Mouse (Mus musculus): Measurements from ENCODE around the gene Maf. TPM values are rescaled to one million over a fixed set of nuclear protein-coding genes. Genes with fewer than 3 reads are reported as not detected.

Maf gene
- polyA plus RNA-seq, 1 experiment from 2014 or later, result 23.9 TPM

GRCm38 (mm10) chr8:115701001-115701400 lies 6.6 kb downstream of the Maf start:
- 66% methylated on average over 5 of the region's 5 CpGs for WGBS
- no peak for TF ChIP-seq CTCF (IDR thresholded peaks at IDR 0.05; ENCODE audit: low read depth)
- H3K9me3 ChIP-seq (ENCODE audit: control insufficient read depth), result no peaks in the 10 kb centered on the region
- 0 out of 2 replicates have a peak overlapping the region, but pooled peaks have one; percentile 24 for H3K4me2 ChIP-seq (replicated peaks; ENCODE audit: low read depth)
- H3K4me3 ChIP-seq (ENCODE audit: low read depth, low read length), result no peak overlapping the region
- no peak for ATAC-seq
- no peaks in the 10 kb centered on the region for H3K4me1 ChIP-seq (replicated peaks; ENCODE audit: control insufficient read depth, insufficient read depth, low read length)
- no peaks in the 10 kb centered on the region for H3K36me3 ChIP-seq (ENCODE audit: control insufficient read depth, insufficient read depth)
- no peak overlapping the region for H3K9ac ChIP-seq (ENCODE audit: low read depth, low read length)
- H3K27me3 ChIP-seq (replicated peaks; ENCODE audit: control insufficient read depth, insufficient read depth, low read length), result no peaks in the 10 kb centered on the region
- no peak overlapping the region for H3K27ac ChIP-seq (ENCODE audit: low read depth, low read length)

- Histone ChIP-seq H3K4me1 (replicated peaks; ENCODE audit: control insufficient read depth, insufficient read depth, low read length) (0 out of 2 replicates have a peak, but pooled peaks cover 3% of the 10 kb centered on the region), H3K4me2 (replicated peaks; ENCODE audit: low read depth) (no peak overlapping the region), H3K4me3 (ENCODE audit: low read depth, low read length) (no peak overlapping the region), H3K27me3 (replicated peaks; ENCODE audit: control insufficient read depth, insufficient read depth, low read length) (no peaks in the 10 kb centered on the region), H3K9me3 (ENCODE audit: control insufficient read depth) (no peaks in the 10 kb centered on the region), H3K9ac (ENCODE audit: low read depth, low read length) (no peak overlapping the region), H3K27ac (ENCODE audit: low read depth, low read length) (no peak overlapping the region), H3K36me3 (ENCODE audit: control insufficient read depth, insufficient read depth) (no peaks in the 10 kb centered on the region; the same call in 1 of the 2 replicates)
- TF ChIP-seq CTCF (IDR thresholded peaks at IDR 0.05; ENCODE audit: low read depth), result no peak
- 55% methylated on average over 5 of the region's 5 CpGs for WGBS
- no peak for ATAC-seq
These were observed 8.4 kb downstream of the Maf start for GRCm38 (mm10) chr8:115699151-115699550.

GRCm38 (mm10) chr8:115697410-115697809 lies 10.2 kb downstream of the Maf start:
- Histone ChIP-seq H3K4me1 (replicated peaks; ENCODE audit: control insufficient read depth, insufficient read depth, low read length) (0 out of 2 replicates have a peak, but pooled peaks cover 3% of the 10 kb centered on the region), H3K4me3 (ENCODE audit: low read depth, low read length) (no peak overlapping the region), H3K4me2 (replicated peaks; ENCODE audit: low read depth) (no peak overlapping the region), H3K9ac (ENCODE audit: low read depth, low read length) (no peak overlapping the region), H3K27me3 (replicated peaks; ENCODE audit: control insufficient read depth, insufficient read depth, low read length) (no peaks in the 10 kb centered on the region), H3K36me3 (ENCODE audit: control insufficient read depth, insufficient read depth) (no peaks in the 10 kb centered on the region; the same call in 1 of the 2 replicates), H3K27ac (ENCODE audit: low read depth, low read length) (no peak overlapping the region), H3K9me3 (ENCODE audit: control insufficient read depth) (no peaks in the 10 kb centered on the region)
- no peak for ATAC-seq
- WGBS, result 36% methylated on average over 3 of the region's 3 CpGs
- no peak for TF ChIP-seq CTCF (IDR thresholded peaks at IDR 0.05; ENCODE audit: low read depth)

- H3K4me1 ChIP-seq (replicated peaks; ENCODE audit: control insufficient read depth, insufficient read depth, low read length), result 0 out of 2 replicates have a peak, but pooled peaks cover 3% of the 10 kb centered on the region
- TF ChIP-seq CTCF (IDR thresholded peaks at IDR 0.05; ENCODE audit: low read depth), result no peak
- WGBS, result 85% methylated on average over 4 of the region's 4 CpGs
These were observed 10.9 kb downstream of the Maf start for GRCm38 (mm10) chr8:115696661-115697060.

GRCm38 (mm10) chr8:115687349-115687748 lies 20.2 kb downstream of the Maf start:
- Histone ChIP-seq H3K4me1 (replicated peaks; ENCODE audit: control insufficient read depth, insufficient read depth, low read length) (no peaks in the 10 kb centered on the region), H3K36me3 (ENCODE audit: control insufficient read depth, insufficient read depth) (peaks cover 4% of the 10 kb centered on the region; the same call in 1 of the 2 replicates), H3K9me3 (ENCODE audit: control insufficient read depth) (no peaks in the 10 kb centered on the region), H3K27me3 (replicated peaks; ENCODE audit: control insufficient read depth, insufficient read depth, low read length) (no peaks in the 10 kb centered on the region), H3K4me3 (ENCODE audit: low read depth, low read length) (no peak overlapping the region), H3K27ac (ENCODE audit: low read depth, low read length) (no peak overlapping the region), H3K9ac (ENCODE audit: low read depth, low read length) (no peak overlapping the region), H3K4me2 (replicated peaks; ENCODE audit: low read depth) (no peak overlapping the region)
- no peak for TF ChIP-seq CTCF (IDR thresholded peaks at IDR 0.05; ENCODE audit: low read depth)
- WGBS, result 78% methylated on average over 9 of the region's 9 CpGs
- no peak for ATAC-seq

More at GRCm38 (mm10) chr8:115696661-115697060, 10.9 kb downstream of the Maf start:
- Histone ChIP-seq H3K4me2 (replicated peaks; ENCODE audit: low read depth) (no peak overlapping the region), H3K4me3 (ENCODE audit: low read depth, low read length) (no peak overlapping the region), H3K27me3 (replicated peaks; ENCODE audit: control insufficient read depth, insufficient read depth, low read length) (no peaks in the 10 kb centered on the region), H3K36me3 (ENCODE audit: control insufficient read depth, insufficient read depth) (no peaks in the 10 kb centered on the region; the same call in 1 of the 2 replicates), H3K9me3 (ENCODE audit: control insufficient read depth) (no peaks in the 10 kb centered on the region), H3K27ac (ENCODE audit: low read depth, low read length) (no peak overlapping the region), H3K9ac (ENCODE audit: low read depth, low read length) (no peak overlapping the region)
- no peak for ATAC-seq

- H3K27me3 ChIP-seq (replicated peaks; ENCODE audit: control insufficient read depth, insufficient read depth, low read length), result no peaks in the 10 kb centered on the region
- TF ChIP-seq CTCF (IDR thresholded peaks at IDR 0.05; ENCODE audit: low read depth), result no peak
These were observed 24.3 kb downstream of the Maf start for GRCm38 (mm10) chr8:115683309-115683708.

More at GRCm38 (mm10) chr8:115683309-115683708, 24.3 kb downstream of the Maf start:
- Histone ChIP-seq H3K4me2 (replicated peaks; ENCODE audit: low read depth) (no peak overlapping the region), H3K27ac (ENCODE audit: low read depth, low read length) (no peak overlapping the region), H3K36me3 (ENCODE audit: control insufficient read depth, insufficient read depth) (0 out of 2 replicates have a peak, but pooled peaks cover 4% of the 10 kb centered on the region), H3K9ac (ENCODE audit: low read depth, low read length) (no peak overlapping the region), H3K4me1 (replicated peaks; ENCODE audit: control insufficient read depth, insufficient read depth, low read length) (no peaks in the 10 kb centered on the region), H3K9me3 (ENCODE audit: control insufficient read depth) (no peaks in the 10 kb centered on the region), H3K4me3 (ENCODE audit: low read depth, low read length) (no peak overlapping the region)
- ATAC-seq, result no peak
- WGBS, result 68% methylated on average over 7 of the region's 7 CpGs

Data from intestine, postnatal 0 days (tissue).